Mouse (Mus musculus) splenic B cell, adult 2 months (primary cell): ENCODE measurements around the gene Mcoln3.
A peak's percentile ranks its signal among the peaks of the same experiment; 100 is the strongest.

Source experiments
- DNase-seq: peaks from one replicate; pipeline ENCODE4 v3.0.0-alpha.2; 2011; ENCODE audit warnings: low read depth, low spot score
- H3K27me3 ChIP-seq: 2 replicates; pipeline ENCODE4 v1.6.1; 2012; ENCODE audit warnings: mild to moderate bottlenecking, low read length, moderate library complexity, mixed read lengths; ENCODE audit not compliant: control insufficient read depth, poor library complexity, insufficient read depth, severe bottlenecking
- H3K36me3 ChIP-seq: 2 replicates; pipeline ENCODE4 v1.6.1; 2012; ENCODE audit warnings: mild to moderate bottlenecking, low read length, moderate library complexity, mixed read lengths; ENCODE audit not compliant: control insufficient read depth, poor library complexity, insufficient read depth, severe bottlenecking

Gene Mcoln3

GRCm38 (mm10) chr3:146177295-146177694, 60.0 kb downstream of the Mcoln3 start:
- peaks cover 2% of the 10 kb centered on the region for H3K36me3 ChIP-seq
- DNase-seq = no peak
- H3K27me3 ChIP-seq = no peaks in the 10 kb centered on the region

GRCm38 (mm10) chr3:146177748-146178582, 60.7 kb downstream of the Mcoln3 start:
- peak; percentile 87 for DNase-seq
- Histone ChIP-seq H3K27me3 (no peaks in the 10 kb centered on the region), H3K36me3 (peaks cover 2% of the 10 kb centered on the region)

DNA sequence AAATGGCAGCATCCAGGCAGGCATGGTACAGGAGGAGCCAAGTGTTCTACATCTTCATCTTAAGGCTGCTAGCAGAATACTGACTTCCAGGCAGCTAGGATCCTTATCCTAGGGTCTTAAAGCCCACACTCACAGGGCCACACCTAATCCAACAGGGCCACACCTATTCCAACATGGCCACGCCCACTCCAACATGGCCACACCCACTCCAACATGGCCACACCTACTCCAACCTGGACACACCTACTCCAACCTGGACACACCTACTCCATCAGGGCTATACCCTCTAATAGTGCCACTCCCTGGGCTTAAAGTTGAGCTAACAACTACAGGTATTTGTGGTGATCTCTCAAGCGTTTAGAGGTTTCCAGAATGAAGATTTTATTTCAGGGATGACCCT, 63.1 kb downstream of the Mcoln3 start:
- Histone ChIP-seq H3K27me3 (no peaks in the 10 kb centered on the region), H3K36me3 (peaks cover 2% of the 10 kb centered on the region)
- peak; percentile 32 for DNase-seq

DNA sequence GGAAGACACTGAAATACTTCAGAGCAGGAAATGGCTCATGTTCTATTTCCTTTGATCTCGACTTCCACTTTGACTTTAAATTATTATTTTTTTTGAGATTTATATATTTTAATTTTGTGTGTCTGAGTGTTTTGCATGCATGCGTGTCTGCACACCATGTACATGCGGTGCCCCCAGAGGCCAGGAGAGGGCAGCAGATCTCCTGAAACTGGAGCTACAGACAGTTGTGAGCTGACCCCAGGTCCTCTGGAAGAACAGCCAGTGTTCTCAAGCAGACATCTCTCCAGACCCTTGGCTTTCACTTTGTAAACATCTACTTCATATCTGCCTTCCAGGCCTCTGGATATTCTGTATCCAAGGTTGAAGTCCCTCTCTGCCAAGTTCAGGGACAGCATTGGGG, 63.7 kb downstream of the Mcoln3 start:
- peaks cover 2% of the 10 kb centered on the region for H3K36me3 ChIP-seq
- peak; percentile 76 for DNase-seq
- H3K27me3 ChIP-seq = no peaks in the 10 kb centered on the region

GRCm38 (mm10) chr3:146184992-146185657, 67.9 kb downstream of the Mcoln3 start:
- DNase-seq = peak; percentile 80
- no peaks in the 10 kb centered on the region for H3K27me3 ChIP-seq
- no peaks in the 10 kb centered on the region; the same call in 1 of the 2 replicates for H3K36me3 ChIP-seq

DNA sequence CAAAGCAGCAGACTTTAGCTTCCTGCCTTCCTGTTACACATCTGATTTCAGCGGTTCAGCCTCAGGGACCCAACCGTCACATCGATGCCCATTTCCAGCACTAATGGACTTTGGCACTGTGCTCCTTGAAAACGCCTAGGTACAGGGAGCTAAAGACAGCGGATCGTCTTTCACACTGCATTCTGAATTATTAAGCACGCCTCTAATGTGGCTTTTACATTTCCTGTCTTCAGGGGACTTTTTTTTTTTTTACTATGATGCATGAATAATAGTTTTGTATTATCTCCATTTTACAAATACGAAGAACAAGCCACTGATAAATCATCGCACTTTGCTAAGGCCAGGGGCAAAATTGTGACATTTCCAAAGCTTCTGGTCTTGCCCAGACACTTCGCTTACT, 68.8 kb downstream of the Mcoln3 start:
- DNase-seq = no peak
- no peaks in the 10 kb centered on the region for H3K27me3 ChIP-seq

GRCm38 (mm10) chr3:146189933-146190332, 72.7 kb downstream of the Mcoln3 start:
- peak; percentile 29 for DNase-seq
- Histone ChIP-seq H3K27me3 (no peaks in the 10 kb centered on the region), H3K36me3 (no peaks in the 10 kb centered on the region; the same call in 1 of the 2 replicates)

More for the DNA sequence above, 68.8 kb downstream of the Mcoln3 start:
- H3K36me3 ChIP-seq = no peaks in the 10 kb centered on the region; the same call in 1 of the 2 replicates
